Mouse (Mus musculus) fibroblast of lung, adult 2 months (primary cell): ENCODE results near the gene 2310030G06Rik.

ENCODE experiments used
- DNase-seq: peaks from one replicate; pipeline ENCODE4 v3.0.0-alpha.2; 2011; ENCODE audit warnings: low read depth

Gene 2310030G06Rik

DNA sequence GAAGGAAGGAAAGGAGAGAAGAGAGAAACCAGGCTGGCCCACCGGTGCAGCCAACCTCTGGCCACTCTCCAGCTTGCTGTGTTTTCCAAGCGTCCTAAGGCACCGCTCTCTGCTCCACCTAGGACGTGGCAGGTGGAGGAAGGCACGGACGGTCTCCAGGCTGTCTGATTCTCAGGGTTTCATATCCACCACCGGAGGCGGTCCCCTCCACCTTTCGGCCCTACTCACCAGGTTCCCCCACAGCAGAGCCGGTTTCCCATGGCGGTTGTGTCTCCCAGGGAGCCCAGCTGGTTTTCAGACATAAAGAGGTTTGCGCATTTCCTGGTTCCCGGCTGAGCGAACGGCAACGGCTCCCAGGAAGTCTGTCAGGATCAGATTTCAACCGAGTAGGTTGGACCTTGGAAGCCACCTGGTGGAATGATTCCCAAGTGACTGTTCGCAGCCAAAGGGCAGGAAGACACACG lies at the start of gene 2310030G06Rik:
Gene 2310030G06Rik (minus strand): TSS at position 323 of the 464 bp plus-strand sequence.
- DNase-seq = no peak

DNA sequence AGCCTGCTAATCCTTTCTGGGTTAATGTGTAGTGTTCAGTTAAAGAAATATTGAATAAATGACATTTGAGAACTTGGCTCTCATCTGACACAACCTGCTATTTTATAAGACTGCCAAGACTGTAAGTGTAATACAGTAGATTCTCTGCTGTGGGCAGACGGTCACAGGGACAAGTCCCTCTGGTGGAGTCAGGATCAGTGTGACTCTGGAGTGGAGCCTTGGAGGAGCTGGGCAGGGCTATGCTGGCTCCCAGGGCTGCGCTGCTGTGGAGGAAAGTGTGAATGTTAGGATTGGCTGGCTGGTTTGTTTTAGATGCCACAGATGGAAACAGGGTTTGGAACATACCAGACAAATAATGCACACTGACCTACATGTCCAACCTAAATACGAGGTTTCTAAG lies 48.9 kb upstream of the 2310030G06Rik start:
- no peak for DNase-seq

DNA sequence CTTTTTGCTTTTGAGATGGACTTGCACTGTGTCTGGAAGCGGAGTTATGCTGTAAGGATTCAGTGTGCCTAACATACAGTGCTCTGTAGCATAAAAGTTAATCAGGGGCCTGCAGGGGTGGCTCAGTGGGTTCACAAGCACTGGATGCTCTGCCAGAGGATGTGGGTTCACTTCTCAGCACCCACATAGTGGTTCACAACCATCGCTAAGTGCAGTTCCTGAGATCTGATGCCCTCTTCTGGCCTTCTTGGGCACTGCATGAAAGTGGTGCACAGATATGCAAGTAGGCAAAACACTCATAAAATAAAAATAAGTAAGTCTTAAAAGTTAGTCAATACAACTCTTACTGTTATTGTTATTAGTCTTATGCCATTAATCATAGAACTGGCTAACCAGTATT lies 35.8 kb upstream of the 2310030G06Rik start:
- no peak for DNase-seq

DNA sequence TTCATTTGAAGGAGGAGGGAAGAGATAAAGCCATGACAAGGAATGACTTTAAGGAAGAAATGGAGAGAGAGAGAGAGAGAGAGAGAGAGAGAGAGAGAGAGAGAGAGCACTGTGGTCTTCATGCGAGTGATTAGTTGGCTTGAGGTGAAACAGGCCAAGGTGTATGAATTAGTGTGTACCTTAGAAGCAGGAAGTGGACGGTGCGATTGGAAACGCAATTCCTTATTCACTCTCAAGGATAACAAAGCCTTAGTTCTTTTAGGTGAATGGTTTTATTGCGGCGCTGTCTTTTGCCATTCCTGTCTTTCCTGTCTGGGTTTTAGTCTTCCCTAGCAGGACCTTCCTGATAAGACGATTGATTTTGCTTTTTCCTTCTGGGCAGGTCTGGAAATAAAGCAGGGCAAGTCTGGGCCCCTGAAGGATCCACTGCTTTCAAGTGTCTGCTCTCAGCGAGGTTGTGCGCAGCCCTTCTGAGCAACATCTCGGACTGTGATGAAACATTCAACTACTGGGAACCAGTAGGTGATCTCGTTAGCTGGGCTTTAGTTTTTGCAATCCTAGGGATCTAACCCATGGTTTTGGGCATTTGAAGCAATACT lies 29.9 kb upstream of the 2310030G06Rik start:
- DNase-seq = no peak

DNA sequence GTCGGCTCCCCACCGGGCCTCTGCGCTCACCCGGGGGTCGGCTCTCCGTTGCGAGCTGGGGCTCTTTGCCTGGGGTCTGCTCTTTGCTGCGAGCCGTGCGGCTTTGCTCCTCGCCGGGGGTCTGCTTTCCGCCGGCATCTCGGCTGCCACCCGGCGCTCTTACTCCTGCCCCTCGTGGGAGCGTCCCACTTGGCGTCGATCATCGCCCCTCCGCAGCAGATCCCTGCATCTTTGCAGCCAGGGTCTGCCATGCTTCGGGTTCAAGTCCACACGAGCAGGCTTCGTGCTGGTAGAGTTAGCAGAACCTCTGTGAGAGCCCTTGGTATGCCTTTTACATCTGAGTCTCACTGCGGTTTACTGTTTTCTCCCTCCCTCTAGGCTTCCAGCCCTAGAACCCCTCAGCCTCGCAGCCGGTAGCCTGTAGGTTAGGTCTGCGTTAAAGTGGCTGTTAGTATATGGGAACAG lies 29.4 kb upstream of the 2310030G06Rik start:
- DNase-seq = no peak

DNA sequence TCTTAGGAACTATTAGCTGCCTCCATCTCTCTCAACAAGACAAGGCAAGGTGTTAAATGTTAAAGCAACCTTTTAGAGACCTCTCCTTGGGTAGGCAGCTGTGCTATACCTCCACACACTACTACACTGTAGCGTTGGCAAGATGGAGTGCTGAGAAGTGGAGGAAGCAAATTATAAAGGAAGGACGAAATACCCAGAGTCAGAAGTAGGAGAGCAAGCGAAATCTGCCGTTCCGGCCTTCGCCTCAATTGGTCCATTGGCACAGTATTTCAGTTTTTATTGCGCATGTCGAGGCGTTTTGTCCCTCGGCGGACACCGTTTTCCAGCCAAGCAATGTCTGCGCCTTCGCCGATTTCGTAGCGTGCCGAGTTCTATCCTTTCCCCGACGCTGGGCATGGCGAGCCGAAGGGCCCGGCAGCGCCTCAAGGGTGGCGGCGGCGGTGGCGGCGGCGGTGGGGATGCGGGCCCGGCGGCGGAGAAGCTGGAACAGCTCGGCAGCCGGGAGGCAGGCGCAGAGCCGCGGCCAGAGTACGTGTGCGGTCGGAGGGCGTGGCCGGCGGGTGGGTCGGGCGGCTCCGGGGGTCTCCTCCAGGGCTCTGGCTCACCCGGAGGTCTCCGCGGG lies 28.8 kb upstream of the 2310030G06Rik start, which contains the start of the genes Alg9 and 1110032A03Rik:
Gene Alg9 (plus strand): TSS at position 29 of the 622 bp plus-strand sequence.
Gene 1110032A03Rik (minus strand): TSS at position 530 of the 622 bp plus-strand sequence.
- peak; percentile 63 for DNase-seq

DNA sequence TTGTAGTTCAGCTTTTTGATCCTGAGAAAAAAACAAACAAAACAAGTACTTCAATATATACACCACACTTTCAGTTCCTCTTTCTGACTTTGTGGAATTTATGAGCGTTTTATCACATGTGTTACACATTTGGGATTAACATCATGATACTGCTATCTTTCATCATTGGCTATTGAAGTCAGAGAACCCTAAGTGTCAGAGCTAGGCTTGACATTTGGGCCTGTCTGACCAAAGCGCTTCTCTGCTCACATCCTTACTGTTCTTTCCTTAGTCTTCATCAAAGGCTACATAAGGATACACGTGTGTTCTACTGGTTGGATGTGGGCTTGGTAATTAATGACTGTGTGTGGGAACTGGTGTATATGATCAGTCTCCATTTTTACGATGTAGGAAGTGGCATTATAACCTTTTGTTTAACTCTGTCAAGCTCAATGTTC lies 27.7 kb upstream of the 2310030G06Rik start:
- no peak for DNase-seq

DNA sequence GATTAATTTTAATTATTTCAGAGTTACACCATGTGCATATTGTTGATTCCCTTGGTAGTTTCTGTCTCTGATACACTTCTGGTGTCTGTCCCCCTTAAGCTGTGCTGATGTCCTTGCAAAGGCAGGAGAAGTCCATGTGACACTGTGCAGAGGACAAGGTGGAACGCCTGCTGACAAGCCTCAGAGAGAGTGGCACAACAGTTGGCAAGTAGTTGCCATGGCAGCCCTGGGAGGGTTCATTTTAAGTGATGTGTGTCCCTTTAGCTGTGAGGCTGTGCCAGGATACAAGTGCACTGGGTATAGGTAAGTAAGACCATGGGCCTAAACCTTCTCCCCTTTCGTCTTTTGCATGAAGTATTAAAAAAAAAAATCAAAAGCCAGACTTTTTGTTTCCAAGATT lies 23.7 kb upstream of the 2310030G06Rik start:
- DNase-seq = no peak

DNA sequence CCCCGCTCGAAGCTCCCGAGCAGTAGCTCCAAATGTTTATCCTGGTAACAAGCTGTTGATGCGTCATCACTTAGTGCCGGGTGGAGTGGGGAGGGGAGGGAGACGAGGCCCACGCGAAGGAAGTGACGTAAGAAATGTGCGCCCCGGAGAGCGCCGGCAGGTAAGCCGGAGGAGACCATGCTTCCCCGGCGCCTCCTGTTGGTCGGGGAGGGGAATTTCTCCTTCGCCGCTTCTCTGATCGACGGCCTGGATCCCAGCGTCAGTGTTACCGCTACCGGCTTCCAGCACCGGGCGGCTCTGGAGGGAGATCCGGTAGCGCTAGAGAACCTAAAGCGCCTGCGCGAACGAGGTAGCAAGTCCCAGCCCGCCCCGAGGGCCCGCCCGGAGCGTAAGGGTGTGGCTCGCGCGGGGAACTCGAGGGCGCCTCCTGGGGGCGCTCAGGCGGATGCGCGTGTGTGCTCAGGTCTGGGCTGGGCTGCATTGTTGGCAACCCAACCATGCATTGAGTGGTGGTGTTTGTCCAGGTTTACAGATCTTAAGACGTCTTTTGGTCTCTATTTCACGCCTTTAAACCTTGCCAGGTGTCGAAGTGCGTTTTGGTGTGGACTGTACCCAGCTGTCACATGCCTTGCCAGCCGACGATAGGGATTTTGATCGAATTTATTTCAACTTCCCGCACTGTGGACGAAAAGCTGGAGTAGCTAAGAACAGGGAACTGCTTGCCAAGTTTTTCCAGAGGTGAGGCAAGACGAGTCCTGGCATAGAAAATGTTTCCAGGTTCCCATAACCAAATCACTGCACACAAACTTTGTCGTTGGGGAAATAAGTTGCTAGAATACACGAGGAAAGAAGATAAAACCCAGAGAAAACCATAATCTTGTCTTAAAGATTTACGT lies 22.0 kb upstream of the 2310030G06Rik start, which contains the start of gene Fdxacb1:
Gene Fdxacb1 (plus strand): TSS at position 130 of the 896 bp plus-strand sequence.
- peak; percentile 95 for DNase-seq

DNA sequence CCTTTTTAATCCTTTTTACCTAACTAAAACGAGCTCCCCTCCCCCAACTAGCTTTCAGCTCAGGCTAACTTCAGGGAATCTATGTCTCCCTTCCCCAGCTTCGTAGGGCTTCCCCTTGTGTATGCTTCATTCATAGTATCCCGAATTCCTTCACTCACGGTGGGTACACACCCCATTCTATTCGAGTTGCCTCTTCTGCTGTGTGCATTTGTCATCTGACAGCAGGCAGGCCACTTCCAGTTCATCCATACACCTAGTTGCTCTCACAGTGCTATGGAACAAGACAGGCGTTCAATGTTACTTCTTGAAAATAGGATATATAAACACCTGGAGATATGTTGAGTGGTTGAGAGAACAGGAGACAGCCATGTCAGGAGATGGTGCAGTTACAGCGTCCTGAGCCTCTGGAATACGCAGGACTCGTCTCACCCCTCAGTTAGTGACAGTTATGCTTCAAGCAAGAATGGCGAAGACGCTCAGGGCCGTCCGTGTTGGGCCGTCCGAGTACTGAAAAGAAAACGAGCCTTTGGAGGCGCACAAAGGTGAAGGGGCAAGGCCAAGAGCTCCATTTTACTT lies 21.3 kb upstream of the 2310030G06Rik start:
- DNase-seq = no peak

DNA sequence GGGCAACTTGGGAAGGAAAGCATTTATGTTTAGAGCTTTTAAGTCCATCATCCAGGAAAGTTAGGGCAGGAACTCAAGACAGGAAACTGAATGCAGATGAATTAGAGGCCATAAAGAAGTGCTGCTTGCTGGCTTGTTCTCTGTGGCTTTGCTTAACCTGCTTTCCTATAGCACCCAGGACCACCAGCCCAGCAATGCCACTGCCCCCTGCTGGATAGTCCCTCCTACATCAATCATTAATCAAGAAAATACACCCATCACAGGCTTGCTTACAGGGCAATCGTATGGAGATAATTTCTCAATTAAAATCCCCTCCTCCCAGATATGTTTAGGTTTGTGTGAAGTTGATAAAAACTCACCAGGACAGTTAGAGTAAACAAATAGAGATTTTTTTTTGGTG lies 17.0 kb upstream of the 2310030G06Rik start:
- DNase-seq = no peak

DNA sequence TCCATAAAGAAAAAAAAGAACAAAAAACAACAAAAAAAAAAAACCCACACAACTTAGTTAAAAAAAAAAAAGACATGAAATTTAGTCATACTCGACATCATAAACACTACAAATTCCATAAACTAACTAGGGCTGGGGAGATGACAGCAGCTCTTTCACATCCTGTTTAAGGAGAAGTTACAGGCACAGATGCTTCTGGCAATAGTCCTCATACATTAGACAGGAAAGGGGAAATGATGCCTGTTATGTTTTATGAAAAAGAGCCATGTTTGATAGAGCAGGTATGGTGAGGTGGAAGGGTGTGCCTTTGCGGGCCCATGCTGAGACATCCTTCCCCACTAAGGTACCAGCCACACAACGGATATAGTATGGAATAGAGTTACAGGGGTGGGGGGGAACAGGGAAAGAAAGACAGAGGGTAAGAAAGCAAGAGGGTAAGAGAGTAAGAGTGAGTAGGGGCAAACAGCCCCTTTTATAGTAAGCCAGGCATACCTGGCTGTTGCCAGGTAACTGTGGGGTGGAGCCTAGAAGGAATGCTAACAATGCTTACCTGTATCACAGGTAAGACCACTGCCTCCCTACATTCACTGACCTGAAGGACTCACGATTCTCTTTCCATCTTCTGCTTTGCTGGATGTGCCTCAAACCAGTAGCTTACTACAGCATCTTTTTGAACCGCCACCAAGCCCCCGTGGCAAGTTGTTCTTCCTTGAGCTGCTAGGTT lies 15.3 kb upstream of the 2310030G06Rik start:
- DNase-seq = no peak

DNA sequence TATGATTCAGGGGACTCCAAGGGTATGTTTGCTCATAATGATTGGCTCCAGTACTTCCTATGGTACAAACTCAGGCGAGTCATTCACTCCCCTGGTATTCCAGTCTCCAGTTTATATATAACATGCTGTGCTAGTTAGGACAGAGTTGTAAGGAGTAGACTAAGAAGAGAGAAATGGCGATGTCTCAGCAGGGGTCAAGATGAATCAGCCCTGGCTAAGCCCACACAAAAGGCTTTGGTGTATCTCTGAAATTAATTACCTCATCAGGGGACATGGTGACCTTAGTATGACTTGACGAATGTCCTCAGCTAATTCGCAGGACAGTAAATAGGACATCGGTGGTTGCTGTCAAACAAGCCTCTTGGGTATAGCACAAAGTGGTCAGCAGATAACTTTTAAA lies 10.4 kb upstream of the 2310030G06Rik start:
- DNase-seq = no peak

DNA sequence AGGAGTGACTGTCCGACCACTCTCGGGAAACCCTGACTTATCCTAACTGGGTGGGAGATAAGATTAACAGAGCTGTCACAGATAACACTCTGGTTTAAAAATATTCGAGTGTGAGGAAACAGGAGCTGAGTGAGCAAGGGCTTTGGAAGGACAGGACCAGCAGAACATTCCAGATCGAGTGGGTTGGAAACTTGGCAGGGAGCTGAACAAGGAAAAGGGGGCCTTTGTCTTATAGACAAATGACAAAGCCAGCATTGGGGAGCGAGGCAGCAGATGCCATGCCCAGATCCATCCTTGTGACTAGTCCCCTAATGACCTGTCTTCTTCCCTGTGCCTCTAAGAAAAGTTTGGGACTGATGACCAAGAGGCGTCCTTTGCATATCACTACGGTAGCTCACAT lies 7.6 kb upstream of the 2310030G06Rik start:
- DNase-seq = no peak

DNA sequence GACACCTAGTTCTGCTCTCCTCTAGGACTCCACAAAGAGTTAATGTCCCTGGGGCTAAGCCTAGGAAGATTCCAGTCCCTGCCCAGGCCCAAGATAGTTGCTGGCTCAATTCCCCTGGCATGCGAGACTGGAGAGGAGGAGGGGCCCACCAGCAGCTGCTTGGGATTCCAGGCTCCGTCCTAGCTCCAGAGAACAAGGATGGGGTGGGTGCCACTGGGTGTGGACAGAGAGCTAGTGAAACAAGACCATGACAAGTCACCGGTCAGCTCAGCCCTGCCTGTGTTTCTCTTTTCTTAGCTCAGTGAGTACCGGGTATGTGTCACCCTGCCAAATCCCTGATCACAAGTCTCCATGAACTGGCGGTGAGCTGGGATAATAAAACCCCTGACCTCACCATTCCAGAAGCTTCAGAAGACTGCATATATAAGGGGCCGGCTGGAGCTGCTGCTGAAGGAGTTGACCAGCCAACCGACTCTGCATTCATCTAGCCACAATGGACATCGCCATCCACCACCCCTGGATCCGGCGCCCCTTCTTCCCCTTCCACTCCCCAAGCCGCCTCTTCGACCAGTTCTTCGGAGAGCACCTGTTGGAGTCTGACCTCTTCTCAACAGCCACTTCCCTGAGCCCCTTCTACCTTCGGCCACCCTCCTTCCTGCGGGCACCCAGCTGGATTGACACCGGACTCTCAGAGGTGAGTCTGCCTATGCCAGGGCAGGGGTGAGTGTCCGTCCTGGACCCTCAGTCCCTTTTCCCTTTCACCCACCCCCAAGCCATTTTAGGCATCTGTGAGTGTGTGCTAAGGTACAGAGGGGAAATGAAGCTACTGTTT lies 6.7 kb upstream of the 2310030G06Rik start:
- peak; percentile 82 for DNase-seq

DNA sequence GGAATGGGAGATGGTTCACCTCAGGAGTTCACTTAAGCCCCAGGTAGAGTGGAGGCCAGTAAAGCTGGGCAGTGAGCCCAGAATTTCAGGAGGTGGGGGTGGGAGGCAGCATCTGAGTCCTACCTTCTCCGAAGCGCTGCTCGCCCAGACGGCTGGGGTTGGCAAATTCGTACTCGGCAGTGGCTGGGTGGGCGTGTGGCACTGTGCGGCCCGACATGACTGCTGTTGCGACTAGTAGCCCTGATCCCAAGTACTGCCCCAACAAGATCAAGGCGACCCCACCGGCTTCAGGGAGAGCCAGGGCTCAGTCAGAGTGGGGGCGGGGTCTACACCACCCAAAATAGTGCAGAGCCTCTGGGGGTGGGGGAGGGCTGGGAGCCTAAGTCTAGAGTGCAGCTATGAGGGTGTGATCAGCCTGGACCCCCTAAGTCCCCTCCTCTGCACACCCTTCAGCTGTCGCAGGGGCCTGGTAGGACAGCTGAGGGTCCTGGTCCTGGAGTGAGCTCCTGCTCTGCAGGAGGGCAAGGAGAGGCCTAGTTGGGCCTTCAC lies 5.8 kb upstream of the 2310030G06Rik start, which contains the start of gene Hspb2:
Gene Hspb2 (minus strand): TSS at position 301 of the 549 bp plus-strand sequence.
- DNase-seq = no peak

DNA sequence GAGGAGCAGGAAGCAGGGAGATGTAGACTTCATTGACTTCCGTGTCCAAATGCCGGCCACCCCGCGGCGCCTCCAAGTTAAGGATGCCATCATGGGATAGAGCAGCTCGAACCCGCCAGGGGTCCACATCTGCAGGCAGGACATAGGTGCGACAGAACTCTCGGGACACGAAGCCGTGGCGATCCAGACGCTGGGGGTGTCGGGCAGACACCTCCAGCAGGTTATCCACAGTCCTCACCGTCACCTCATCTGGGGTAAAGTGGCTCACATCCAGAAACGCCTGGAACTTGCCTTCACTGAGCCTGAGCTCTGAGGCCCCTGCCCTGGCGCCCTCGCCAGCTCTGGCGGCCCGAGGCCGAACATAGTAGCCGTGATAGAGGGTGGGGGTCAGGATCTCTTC lies 5.0 kb upstream of the 2310030G06Rik start, which contains the start of gene Cryab:
Gene Cryab (plus strand): TSS at position 3 of the 400 bp plus-strand sequence.
- no peak for DNase-seq

DNA sequence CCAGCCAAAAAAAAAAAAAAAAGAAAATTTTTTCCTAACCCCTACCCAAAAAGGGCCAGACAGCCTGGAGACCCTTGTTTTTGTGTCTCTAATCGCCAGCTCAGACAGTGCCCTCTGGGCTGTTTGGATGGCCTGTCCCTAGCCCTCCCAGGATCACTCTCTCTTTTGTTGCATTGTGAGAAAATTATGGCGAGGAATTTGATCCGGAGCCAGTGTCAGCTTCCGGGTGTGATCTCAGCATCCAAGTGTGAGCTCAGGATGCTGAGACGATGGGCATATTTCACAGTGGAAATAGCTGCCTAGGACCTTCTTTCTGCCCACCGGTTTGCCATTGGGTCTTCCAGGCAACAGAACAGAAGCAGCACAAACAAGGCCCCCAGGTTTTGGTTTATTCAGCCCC lies 4.4 kb upstream of the 2310030G06Rik start:
- DNase-seq = no peak

DNA sequence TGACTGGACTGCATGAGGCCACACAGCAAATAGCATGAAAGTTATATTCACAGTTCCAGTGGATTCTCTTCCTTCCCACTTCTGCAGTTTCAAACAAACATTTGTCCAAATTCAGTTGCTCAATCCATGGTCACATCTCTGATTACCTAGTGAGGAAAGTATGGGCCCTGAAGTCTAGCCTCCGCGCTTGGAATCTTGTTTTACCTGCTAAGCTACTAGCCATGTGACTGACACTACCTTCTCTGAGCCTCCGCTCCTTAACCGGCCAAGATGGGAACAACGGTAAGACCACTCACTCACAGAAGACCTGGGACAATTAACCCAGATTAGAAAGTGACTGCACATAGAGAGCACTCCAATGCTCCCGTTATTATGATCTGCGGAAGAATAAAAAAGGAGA lies 530 bp downstream of the 2310030G06Rik start:
- no peak for DNase-seq

DNA sequence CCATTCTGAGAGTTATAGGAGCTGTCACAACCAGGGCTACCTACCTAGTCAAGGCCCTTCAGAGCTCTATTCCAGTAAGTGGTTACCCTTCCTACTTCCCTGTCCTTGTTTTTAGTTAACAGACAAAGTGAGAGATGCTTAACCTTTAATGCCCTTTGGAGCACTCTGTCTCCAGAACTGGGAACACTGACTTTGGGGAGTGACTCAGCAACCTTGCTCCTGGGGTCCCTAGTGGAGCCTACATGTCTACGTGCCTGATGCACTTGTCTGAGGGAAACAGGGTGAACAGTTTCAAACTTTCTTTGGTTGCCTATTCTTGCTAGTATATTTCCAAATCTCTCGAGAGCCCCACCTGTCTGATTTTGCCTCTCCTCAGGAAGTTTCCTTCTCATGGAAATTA lies 3.6 kb downstream of the 2310030G06Rik start:
- DNase-seq = no peak
